Mouse (Mus musculus) heart, adult 11 months (tissue): ENCODE results near the gene Pmm2.

Source experiments
- DNase-seq: peaks from one replicate; pipeline ENCODE4 v3.0.0; 2022

The Pmm2 gene

GRCm38 (mm10) chr16:8637217-8638051, at the start of gene Pmm2, which contains the start of gene Tmem186:
TSS of gene Pmm2 (plus strand) at chr16:8637674.
TSS of gene Tmem186 (minus strand) at chr16:8637712.
- peak; percentile 99 for DNase-seq

- no peak for DNase-seq
Observed at GRCm38 (mm10) chr16:8595411-8595810, 42.1 kb upstream of the Pmm2 start.

GRCm38 (mm10) chr16:8596336-8596735, 41.1 kb upstream of the Pmm2 start:
- no peak for DNase-seq

DNA sequence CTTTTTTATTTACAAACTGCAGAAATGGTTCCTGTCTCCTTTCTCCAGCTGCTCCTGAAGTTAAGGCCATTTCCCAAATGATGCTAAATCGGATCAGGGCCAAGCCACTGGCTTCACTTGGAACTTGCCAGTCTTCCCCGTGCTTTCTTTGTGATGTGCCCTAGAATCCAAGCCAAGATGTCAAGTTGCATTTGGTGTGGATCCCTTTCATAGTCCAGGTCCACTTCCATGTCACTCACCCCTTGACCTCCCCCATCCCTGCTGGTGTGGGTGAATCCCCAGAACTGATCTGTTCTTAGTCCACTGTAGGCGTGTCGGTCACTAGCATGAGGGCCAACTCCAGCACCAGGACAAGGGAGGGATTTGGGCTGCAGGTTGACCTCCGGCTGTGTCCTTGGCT, 40.0 kb upstream of the Pmm2 start:
- no peak for DNase-seq

GRCm38 (mm10) chr16:8603789-8604188, 33.7 kb upstream of the Pmm2 start:
- DNase-seq, result no peak

DNA sequence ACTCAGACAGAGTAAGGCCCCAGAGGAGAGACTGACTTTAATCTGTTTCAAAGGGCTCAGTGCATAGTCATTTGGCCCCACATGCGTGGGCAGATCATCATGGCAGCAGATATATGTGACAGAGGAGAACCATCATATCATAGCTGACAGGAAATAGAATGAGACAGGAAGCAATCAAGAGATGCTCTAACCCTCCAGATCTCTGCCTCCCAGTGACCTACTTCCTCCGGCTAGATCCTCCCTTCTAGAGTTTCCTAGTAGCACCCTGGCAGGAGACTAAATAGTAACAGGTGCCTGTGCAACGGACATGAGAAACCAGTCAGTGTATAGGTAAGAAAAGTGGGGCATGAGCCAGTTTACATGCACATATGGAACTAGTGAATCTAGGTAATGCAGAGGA, 27.1 kb upstream of the Pmm2 start:
- no peak for DNase-seq

DNA sequence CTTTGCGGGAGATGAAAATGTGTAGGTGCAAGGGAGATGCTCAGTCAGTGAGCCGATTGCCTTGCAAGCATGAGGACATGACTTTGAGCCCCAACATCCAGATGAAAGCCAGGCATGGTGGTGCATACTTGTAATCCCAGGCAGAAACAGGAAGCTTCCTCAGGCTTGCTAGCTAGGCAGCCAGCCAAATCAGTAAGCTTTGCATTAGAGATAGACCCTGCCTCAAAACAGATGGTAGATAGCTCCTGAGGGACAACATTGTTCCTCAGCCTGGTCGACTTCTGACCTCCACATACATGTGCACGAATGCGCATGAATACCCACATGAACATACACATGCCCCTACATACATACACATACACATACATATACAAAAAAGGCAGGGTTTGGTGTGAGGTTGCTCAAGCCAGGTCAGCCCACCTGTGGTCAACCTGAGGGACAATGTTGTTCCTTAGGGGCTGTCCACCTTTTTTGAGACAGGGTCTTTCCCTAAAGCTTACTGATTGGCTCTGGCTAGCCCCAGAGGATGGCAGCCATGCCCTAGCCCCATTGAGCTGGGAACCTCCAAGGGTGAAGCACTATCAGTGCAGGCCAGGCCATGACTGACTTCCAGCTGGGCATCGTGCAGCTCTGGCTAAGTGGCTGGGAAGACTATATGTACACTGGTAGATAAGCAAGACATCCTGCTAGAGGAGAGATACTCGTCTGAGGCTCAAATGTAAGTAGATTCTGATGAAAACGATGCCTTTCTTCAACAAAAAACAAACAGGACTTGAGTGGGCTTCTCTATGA, 25.1 kb upstream of the Pmm2 start:
- no peak for DNase-seq

GRCm38 (mm10) chr16:8613039-8613438, 24.4 kb upstream of the Pmm2 start:
- no peak for DNase-seq

DNA sequence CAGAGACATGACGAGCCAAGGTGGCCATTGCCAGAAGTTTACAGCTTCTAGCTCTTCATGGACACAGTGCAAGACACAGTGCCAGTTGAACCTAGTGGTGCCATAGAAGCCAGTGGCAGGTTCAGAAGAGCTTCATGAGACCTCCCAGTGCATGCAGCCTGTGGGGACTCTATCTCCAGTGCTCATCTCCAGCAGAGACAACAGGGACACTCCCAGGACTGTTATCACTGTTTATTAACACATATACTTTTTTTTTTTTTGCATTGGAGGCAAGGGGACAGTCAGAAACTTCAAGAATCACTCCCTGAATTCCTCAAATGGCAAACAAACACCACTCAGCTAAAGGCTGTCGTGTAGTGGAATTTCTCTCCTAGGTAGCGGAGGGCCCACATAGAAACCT, 24.0 kb upstream of the Pmm2 start:
- no peak for DNase-seq

GRCm38 (mm10) chr16:8619659-8620314, 17.7 kb upstream of the Pmm2 start:
- DNase-seq, result no peak

DNA sequence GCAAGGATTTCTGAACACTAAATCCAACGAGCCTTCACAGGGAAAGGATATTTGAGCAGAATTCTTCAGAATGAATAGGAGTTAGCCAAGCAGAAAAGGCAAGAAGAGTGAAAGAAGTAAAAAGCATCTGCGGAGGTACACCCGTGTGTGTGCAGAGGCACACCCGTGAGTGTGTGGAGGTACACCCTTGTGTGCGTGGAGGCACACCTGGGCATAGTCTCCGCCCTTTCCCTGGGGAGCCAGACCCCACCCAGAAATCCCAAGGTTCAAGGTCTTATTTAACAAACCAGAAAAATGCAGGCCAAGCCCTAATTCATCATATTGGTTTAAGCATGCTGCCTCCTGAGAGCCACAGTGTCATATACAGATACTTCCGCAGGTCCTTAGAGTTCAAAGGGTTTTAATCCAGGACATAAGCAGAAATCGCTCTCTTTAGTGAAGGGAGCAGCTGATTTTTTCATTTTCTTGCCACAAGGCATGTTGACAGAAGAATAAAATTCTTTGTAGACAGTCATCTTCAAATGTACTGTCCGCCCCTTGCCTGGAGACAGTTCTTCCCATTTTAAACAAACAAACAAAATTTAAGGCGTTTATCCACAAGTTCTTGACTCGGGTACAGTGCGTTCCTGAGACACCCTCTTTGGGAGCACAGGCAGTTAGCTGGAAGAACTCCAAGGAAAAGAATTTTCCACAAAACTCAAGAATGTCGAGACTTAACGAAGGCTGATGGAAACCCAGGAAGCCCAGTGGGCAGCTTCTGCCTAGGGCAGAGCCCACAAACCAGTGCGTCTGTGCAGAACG, 17.0 kb upstream of the Pmm2 start:
- DNase-seq, result no peak

DNA sequence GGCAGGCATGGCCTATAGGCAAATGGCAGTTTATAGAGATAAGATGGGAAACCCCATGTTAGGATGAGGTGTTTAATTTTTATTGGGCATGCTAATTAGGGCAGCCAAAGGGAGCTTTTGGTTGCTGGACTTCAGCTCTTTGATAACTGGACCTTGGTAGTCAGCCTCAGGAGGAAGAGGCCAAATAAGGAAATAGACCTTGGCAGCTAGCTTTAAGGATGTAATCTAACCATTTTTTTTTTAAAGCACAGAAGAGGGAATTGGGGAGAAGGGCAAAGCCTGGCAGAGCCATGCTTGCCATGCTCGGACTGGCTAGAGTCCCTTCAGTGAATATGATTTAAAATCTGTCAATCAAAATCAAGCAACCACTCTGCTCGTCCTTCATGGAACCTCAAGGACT, 7.1 kb upstream of the Pmm2 start:
- DNase-seq, result no peak

DNA sequence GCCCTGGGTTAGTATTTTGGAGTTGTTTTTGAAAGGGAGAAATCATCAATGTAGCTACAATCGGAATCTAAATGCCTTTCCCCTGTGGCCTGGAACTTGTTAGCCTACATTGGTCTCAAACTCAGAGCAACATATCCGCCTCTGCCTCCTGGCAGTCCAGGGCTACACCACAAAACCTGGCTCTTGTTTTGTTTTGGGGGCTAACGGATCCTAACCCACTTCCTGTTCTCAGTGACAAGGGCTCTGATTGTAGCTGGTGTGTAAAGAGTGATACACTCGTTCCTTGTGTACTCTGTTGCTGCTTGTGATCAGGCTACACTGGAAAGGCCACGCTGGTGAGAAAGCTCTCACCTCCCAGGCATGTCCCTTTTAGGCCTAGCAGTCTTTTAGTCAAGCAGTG, 6.0 kb upstream of the Pmm2 start:
- DNase-seq, result no peak

DNA sequence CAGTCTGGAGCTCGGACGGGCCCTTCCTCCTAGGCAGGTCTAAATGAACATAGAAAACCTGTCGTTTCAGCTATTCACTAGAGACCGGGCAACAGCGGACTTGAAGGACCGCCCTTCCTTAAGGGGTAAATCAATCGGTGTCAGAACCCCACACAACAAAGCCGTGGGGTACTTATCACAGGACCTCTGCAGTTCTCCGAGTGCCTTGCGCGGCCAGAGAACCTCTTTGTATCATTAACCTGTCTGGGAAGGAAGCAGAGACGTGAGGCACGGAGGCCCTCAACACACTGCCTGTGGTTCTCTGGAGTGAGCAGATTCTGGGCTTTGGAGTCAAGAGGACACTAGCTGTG, 632 bp upstream of the Pmm2 start:
- no peak for DNase-seq

DNA sequence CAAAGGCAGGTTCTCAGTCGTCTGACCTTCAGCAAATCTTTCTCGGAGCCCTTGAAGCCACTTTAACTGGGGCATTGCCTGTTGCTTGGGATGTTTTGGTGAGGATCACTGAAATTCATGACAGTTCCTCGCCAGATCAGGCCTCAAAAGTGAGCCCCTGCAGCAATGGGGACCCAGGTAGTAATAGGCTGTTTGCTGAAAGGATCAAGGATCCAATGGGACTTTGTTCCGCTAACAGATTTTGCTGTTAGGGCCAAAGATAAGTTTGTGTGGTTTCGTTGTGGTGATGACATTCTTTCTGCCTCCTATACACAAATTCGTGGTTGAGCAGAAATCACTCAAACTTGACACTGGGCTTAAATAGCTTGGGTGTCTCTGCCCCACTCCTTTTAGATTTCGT, 657 bp downstream of the Pmm2 start:
- DNase-seq, result no peak

GRCm38 (mm10) chr16:8639466-8640191, 2.2 kb downstream of the Pmm2 start:
- DNase-seq, result no peak

GRCm38 (mm10) chr16:8643855-8644254, 6.4 kb downstream of the Pmm2 start:
- peak; percentile 89 for DNase-seq

DNA sequence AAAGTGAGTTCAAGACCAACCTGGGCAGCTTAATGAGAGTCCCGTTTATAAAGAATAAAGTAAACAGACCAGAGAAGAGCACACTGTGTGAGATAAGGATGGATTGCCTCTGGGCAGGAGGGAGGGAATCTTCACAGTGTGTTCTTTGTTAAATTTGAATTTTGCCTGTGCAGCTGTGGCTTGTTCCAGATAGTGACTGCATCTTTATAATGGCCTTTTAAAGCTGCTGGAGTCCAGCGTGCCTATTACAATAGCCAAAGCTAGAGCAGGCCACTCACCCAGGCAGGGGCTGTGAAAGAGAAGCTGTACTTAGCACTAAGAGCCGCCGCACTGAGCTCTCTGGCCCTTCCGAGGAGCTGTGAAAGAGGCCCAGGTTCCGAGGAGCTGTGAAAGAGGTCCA, 8.1 kb downstream of the Pmm2 start:
- no peak for DNase-seq

DNA sequence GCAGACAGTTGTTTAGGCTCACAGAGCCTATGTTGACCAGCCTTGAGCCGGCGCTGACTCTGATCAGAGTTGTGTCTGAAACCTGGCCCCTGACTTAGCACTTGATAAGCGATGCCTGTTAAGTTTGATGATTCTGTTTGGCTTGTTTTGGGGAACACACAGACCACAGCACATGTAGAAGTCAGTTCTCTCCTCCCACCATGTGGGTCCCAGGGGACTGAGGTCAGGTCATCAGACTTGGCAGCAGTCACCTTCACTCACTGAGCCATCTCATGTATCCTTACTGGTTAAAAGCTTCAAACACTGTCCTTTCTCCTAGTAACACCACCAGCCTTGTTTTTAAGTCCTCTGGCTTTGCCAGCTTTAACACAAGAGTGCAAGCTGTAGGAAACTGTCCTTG, 12.5 kb downstream of the Pmm2 start:
- DNase-seq, result no peak

- no peak for DNase-seq
Observed at GRCm38 (mm10) chr16:8655108-8655507, 17.6 kb downstream of the Pmm2 start.

GRCm38 (mm10) chr16:8655599-8655998, 18.1 kb downstream of the Pmm2 start:
- peak; percentile 90 for DNase-seq

DNA sequence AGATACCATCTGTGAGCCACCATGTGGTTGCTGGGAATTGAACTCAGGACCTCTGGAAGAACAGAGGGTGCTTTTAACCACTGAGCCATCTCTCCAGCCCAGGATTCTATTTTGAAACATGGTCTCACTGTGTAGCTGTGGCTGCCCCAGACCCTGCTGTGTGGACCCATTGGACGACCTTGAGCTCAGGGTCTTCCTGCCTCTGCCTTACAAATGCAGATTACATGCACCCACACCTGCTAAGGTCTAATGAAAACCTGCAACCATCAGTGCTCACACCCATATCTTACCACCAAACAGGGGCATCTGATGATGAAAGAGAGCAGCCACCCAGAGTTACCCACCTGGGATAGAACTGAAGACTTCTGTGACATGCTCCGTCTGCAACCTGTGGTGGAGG, 18.8 kb downstream of the Pmm2 start:
- no peak for DNase-seq
